9 mouse cellular contexts compared by ENCODE assay signal in genomic region chr6:112700392-112700791, GRCm38 (mm10). TPM values are rescaled to one million over a fixed set of nuclear protein-coding genes. Genes with fewer than 3 reads are reported as not detected.
DNase-seq lines count a peak whose midpoint lies in the region; ATAC-seq lines count a peak whose summit lies in the region.
"Had no signal": no experiment of that assay in that cellular context is flagged by ENCODE, and none has a peak within 500 bp of the region (broad histone marks: within the 10 kb centered on the region; RNA-seq: fewer than 3 reads in every experiment).

No protein-coding gene starts in this region.

- 0 out of 2 replicates have a peak, but pooled peaks cover 2% of the 10 kb centered on the region for H3K4me1 ChIP-seq in forebrain, embryonic 11.5 days (replicated peaks; ENCODE audit: control insufficient read depth, insufficient read depth, low read length)
- peaks cover 12% of the 10 kb centered on the region for H3K4me1 ChIP-seq in forebrain, embryonic 15.5 days
- H3K4me1 ChIP-seq in limb, embryonic 11.5 days (ENCODE audit: control insufficient read depth, insufficient read depth, low read length): no peaks in the 10 kb centered on the region

- no peak overlapping the region for H3K27ac ChIP-seq in forebrain, embryonic 11.5 days (ENCODE audit: low read depth, low read length)
- H3K27ac ChIP-seq in forebrain, embryonic 15.5 days (replicated peaks): no peak overlapping the region
- no peak overlapping the region for H3K27ac ChIP-seq in limb, embryonic 11.5 days (replicated peaks; ENCODE audit: low read depth, low read length)

- H3K36me3 ChIP-seq in forebrain, embryonic 11.5 days (ENCODE audit: control insufficient read depth, insufficient read depth, low read length): no peaks in the 10 kb centered on the region
- H3K36me3 ChIP-seq in forebrain, embryonic 15.5 days: no peaks in the 10 kb centered on the region
- H3K36me3 ChIP-seq in limb, embryonic 11.5 days (ENCODE audit: control insufficient read depth, insufficient read depth, low read length): no peaks in the 10 kb centered on the region

- no peak for ATAC-seq in forebrain, embryonic 11.5 days (replicated peaks; ENCODE audit: low FRiP score)
- no peak for ATAC-seq in forebrain, embryonic 15.5 days (replicated peaks)
- no peak for ATAC-seq in limb, embryonic 11.5 days (ENCODE audit: insufficient number of reproducible peaks, low FRiP score, low TSS enrichment, low read depth)

- H3K9me3 ChIP-seq in forebrain, embryonic 11.5 days (ENCODE audit: control insufficient read depth, low read length): no peaks in the 10 kb centered on the region
- H3K9me3 ChIP-seq in forebrain, embryonic 15.5 days: no peaks in the 10 kb centered on the region
- no peaks in the 10 kb centered on the region for H3K9me3 ChIP-seq in limb, embryonic 11.5 days (ENCODE audit: control insufficient read depth, low read length)

- WGBS in forebrain, embryonic 11.5 days: 0% methylated on average over 1 of the region's 1 CpGs
- 0% methylated on average over 1 of the region's 1 CpGs for WGBS in forebrain, embryonic 15.5 days
- WGBS in limb, embryonic 11.5 days: 0% methylated on average over 1 of the region's 1 CpGs

- no peak overlapping the region for H3K9ac ChIP-seq in forebrain, embryonic 11.5 days (ENCODE audit: low read length)
- H3K9ac ChIP-seq in forebrain, embryonic 15.5 days (replicated peaks): no peak overlapping the region
- no peak overlapping the region for H3K9ac ChIP-seq in limb, embryonic 11.5 days (ENCODE audit: low read length)

- H3K4me3 ChIP-seq in forebrain, embryonic 11.5 days (ENCODE audit: low read depth, low read length): no peak overlapping the region
- H3K4me3 ChIP-seq in forebrain, embryonic 15.5 days: no peak overlapping the region
- H3K4me3 ChIP-seq in limb, embryonic 11.5 days (ENCODE audit: low read depth, low read length): no peak overlapping the region
- H3K4me3 ChIP-seq: megakaryocyte, embryonic 14.5 days had no signal

- DNase-seq in forebrain, embryonic 11.5 days (ENCODE audit: low spot score): peak; percentile 70
- peak; percentile 37 for DNase-seq in ovary, postnatal 36 days (ENCODE audit: low spot score)
- no peak for DNase-seq in ovary, adult 18-20 months (ENCODE audit: low spot score)
- peak; percentile 31 for DNase-seq in c-Kit-positive CD71-positive TER-119-positive erythroid progenitor cells, embryonic 14.5 days (ENCODE audit: low spot score)
- peak; percentile 64 for DNase-seq in gastrocnemius, postnatal 10 days
- DNase-seq in limb, embryonic 11.5 days (ENCODE audit: low spot score): peak; percentile 71
- DNase-seq in spleen, adult 12 weeks (ENCODE audit: low spot score): peak; percentile 20

- H3K27me3 ChIP-seq in forebrain, embryonic 11.5 days (ENCODE audit: control insufficient read depth, insufficient read depth, low read length): no peaks in the 10 kb centered on the region
- H3K27me3 ChIP-seq in forebrain, embryonic 15.5 days: no peaks in the 10 kb centered on the region
- H3K27me3 ChIP-seq in limb, embryonic 11.5 days (ENCODE audit: control insufficient read depth, insufficient read depth, low read length): no peaks in the 10 kb centered on the region
- H3K27me3 ChIP-seq: megakaryocyte, embryonic 14.5 days had no signal

- no peak overlapping the region for H3K4me2 ChIP-seq in forebrain, embryonic 11.5 days (ENCODE audit: low read depth, low read length, severe bottlenecking)
- H3K4me2 ChIP-seq in forebrain, embryonic 15.5 days (replicated peaks): no peak overlapping the region
- no peak overlapping the region for H3K4me2 ChIP-seq in limb, embryonic 11.5 days (ENCODE audit: low read depth, severe bottlenecking)

RNA-seq across cellular contexts. Expression of gene Rad18, which starts 3.9 kb away (rescaled TPM):
- polyA plus RNA-seq in forebrain, embryonic 11.5 days (2014; fragmentation: Nextera tagmentation; extraction: Ambion mirVana): 47.5 and 54.1 TPM in 2 replicates
- polyA plus RNA-seq in forebrain, embryonic 15.5 days (2015; fragmentation: Nextera tagmentation; extraction: Ambion mirVana): 21.2 and 23.0 TPM in 2 replicates
- 1 to 10 TPM; 4.1 to 4.8 TPM for total RNA-seq in gastrocnemius, postnatal 10 days (2021)
- 43.2 and 45.7 TPM in 2 replicates for polyA plus RNA-seq in limb, embryonic 11.5 days (2014; fragmentation: Nextera tagmentation; extraction: Ambion mirVana)
